Mouse (Mus musculus): ENCODE measurements at regions not wholly inside any gene's neighbourhood (a gene's known extent, or its start where the extent isn't known, plus 50 kb on each side); places are given as distances from the start of the nearest gene placed in this dataset.

DNA sequence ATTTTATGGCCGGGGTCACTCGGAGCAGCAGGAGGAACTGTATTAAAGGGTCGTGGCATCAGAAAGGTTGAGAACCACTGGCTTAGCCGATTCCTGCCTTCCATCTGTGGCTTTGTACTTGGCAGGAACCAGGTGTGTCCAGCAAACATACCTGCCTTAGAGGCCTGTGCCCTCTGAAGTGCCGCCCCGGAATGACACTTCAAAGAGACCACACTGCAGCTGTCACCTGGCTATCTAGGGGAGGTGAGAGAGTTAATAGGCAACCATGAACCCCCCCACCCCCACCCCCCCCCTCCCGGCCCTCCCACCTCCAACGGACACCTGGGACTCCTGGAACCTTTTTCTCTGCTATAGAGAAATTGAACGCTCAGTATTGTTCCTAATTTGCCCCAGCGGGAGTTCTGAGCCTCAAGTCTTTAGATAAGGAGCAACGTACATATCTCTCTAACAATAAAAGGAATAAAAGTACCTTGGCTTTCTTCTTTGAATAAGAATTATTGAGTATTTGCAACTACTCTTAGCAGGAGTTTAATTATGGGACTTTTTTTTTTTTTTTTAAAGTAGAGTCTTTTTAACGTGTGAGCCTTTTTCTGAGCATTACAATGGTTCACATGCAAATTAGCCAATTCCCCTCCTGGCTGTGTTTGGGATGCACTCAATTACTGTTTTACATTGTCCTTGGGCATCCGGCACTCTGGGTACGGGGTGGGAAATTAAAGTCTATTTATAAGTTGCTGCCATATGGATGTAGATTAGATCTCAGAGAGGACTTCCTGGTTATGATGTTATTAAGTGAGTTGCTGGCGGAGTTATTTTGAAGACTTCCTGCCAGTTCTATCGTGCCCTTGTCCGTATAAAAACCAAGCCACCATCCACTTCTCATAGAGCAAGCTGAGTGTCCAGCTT, 53.5 kb downstream of the Phlda1 start:
- TF ChIP-seq USF1 (IDR thresholded peaks at IDR 0.05; ENCODE audit: low read depth) = no peak
- no peak for TF ChIP-seq CTCF (IDR thresholded peaks at IDR 0.05; ENCODE audit: control insufficient read depth, insufficient read depth, insufficient read length)
- TF ChIP-seq FOSL1 (IDR thresholded peaks at IDR 0.05; ENCODE audit: insufficient read depth, low read length, poor library complexity, severe bottlenecking) = no peak
- TF ChIP-seq MYOD1 (IDR thresholded peaks at IDR 0.05; ENCODE audit: control insufficient read depth, insufficient read length, low read depth) = peak; percentile 30
- TF ChIP-seq MAX (IDR thresholded peaks at IDR 0.05) = no peak
- no peak for TF ChIP-seq CEBPB (IDR thresholded peaks at IDR 0.05; ENCODE audit: low read depth)

All from C2C12 (cell line).